Mouse (Mus musculus) embryonic facial prominence, embryonic 10.5 days (tissue): ENCODE data around the gene Cd81. TPM values are rescaled to one million over a fixed set of nuclear protein-coding genes. Genes with fewer than 3 reads are reported as not detected.
A peak's percentile ranks its signal among the peaks of the same experiment; 100 is the strongest.

Experiments
- DNase-seq: peaks from one replicate; pipeline ENCODE4 v3.0.0-alpha.2; 2017; ENCODE audit warnings: low spot score
- H3K27ac ChIP-seq: fragments of 300-500 bp; sonication (generic); replicated peaks from 2 replicates; pipeline ENCODE4 v1.5.1; 2016; ENCODE audit warnings: mild to moderate bottlenecking
- H3K27me3 ChIP-seq: fragments of 300-500 bp; sonication (generic); replicated peaks from 2 replicates; pipeline ENCODE4 v1.6.1; 2016; ENCODE audit warnings: low read depth, mild to moderate bottlenecking; ENCODE audit not compliant: poor library complexity, severe bottlenecking
- H3K36me3 ChIP-seq: fragments of 300-500 bp; sonication (generic); replicated peaks from 2 replicates; pipeline ENCODE4 v1.6.1; 2016; ENCODE audit warnings: mild to moderate bottlenecking, moderate library complexity
- H3K4me1 ChIP-seq: fragments of 300-500 bp; sonication (generic); 2 replicates; pipeline ENCODE4 v1.6.1; 2016
- H3K4me3 ChIP-seq: fragments of 300-500 bp; sonication (generic); 2 replicates; pipeline ENCODE4 v1.5.1; 2016; ENCODE audit warnings: mild to moderate bottlenecking, moderate library complexity
- H3K9me3 ChIP-seq: fragments of 300-500 bp; sonication (generic); 2 replicates; pipeline ENCODE4 v1.6.1; 2016; ENCODE audit warnings: mild to moderate bottlenecking
- WGBS: fragments of 180-500 bp; shearing (Covaris S2); methylation state at CpG from one replicate; pipeline ENCODE4 v1.1.7; 2016; 5-methylcytosine and 5-hydroxymethylcytosine counted together
- polyA plus RNA-seq: library from polyadenylated mRNA; unstranded; fragments of >200 nt; fragmentation: Nextera tagmentation; extraction: Ambion mirVana; gene quantifications from 2 replicates; pipeline ENCODE4 v1.2.1, GENCODE M21; 2016

Gene Cd81
- polyA plus RNA-seq, 1 experiment from 2014 or later = 255 TPM

DNA sequence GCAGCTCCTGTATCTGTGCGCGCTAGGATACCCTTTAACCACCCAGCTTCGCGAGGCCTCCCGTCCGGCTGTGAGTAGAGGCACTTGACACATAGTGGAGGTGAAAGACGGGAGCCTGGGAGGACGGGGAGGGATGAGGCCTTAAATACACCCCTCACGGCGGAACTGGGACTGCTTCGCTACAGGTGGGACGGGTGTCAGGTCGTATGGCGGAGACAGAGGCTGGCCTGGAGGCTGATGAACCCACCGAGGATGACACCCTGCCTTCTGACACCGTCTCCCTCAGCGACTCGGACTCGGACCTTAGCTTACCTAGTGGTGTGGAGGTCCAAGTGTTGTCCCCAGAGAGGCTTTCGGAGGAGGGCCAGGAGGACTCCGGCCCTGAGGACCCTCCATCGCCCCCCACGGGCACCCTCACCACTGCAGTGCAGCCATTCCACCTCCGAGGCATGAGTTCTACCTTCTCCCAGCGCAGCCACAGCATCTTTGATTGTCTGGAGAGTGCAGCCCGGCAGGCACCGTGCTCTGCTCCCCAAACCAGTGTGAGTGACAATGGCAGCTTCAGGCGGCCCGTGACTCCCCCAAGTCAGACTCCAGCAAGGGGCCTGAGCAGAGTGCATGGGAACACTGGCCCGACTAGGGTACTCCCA is 17.3 kb downstream of the Cd81 start:
- Histone ChIP-seq H3K36me3 (peaks cover 52% of the 10 kb centered on the region), H3K9me3 (no peaks in the 10 kb centered on the region), H3K4me1 (peaks cover 29% of the 10 kb centered on the region), H3K27me3 (no peaks in the 10 kb centered on the region), H3K4me3 (peak overlapping the region; percentile 94), H3K27ac (peak overlapping the region; percentile 90)
- DNase-seq = peak; percentile 16
- 13% methylated on average over 30 of the region's 30 CpGs for WGBS

DNA sequence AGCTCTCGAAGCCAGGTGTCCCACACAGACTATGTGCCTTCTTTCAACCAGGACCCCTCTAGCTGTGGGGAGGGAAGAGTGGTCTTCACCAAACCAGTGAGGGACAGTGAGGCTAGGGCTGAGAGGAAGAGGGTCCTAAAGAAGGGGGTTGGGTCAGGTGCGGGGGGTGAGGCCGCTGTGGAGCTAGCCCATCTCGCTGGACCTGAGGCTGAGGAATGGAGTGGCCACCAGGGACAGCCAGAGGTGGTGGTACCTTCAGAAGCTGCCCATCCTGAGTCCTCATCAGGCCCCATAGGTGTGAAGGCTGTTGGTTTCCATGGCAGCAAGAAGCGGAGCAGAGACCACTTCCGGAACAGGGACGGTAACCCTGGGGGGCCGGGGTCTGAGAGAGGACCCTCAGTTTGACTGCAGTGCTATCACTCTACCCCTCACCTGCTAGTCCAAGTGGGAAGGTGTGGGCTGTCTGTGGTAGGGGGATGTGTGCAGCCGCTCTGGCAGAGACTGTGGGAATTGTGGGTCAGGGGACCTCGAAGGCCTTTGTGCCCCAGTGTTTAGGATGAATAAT is 18.0 kb downstream of the Cd81 start:
- WGBS = 92% methylated on average over 10 of the region's 10 CpGs
- Histone ChIP-seq H3K36me3 (peaks cover 45% of the 10 kb centered on the region), H3K4me3 (peak overlapping the region; percentile 94), H3K4me1 (peaks cover 29% of the 10 kb centered on the region), H3K9me3 (no peaks in the 10 kb centered on the region), H3K27me3 (no peaks in the 10 kb centered on the region), H3K27ac (peak overlapping the region; percentile 90)
- DNase-seq = no peak

DNA sequence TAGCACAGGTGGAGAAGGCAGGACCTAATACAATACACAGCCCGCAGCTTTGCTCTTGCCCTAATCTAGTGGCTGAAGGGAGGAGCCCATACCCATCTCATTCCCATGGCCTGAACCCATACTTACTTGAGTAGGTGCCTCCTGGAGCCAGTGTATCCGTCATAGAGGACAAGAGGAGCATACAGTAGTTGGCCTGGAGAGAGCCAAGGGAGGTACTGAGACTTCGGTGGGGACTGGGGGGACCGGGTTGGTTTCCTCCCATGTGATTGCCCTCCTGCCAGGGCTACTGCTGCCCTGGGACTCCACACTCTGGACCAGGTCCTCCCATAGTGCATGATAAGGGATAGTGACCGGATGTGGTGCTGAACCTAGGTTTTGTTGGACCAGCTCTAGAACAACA is 20.1 kb downstream of the Cd81 start:
- Histone ChIP-seq H3K4me3 (no peak overlapping the region), H3K27ac (no peak overlapping the region), H3K9me3 (no peaks in the 10 kb centered on the region), H3K27me3 (no peaks in the 10 kb centered on the region), H3K36me3 (peaks cover 24% of the 10 kb centered on the region), H3K4me1 (peaks cover 28% of the 10 kb centered on the region)
- no peak for DNase-seq
- WGBS = 88% methylated on average over 5 of the region's 5 CpGs

- DNase-seq = peak; percentile 59
- Histone ChIP-seq H3K27me3 (no peaks in the 10 kb centered on the region), H3K4me1 (peaks cover 23% of the 10 kb centered on the region), H3K4me3 (no peak overlapping the region), H3K27ac (no peak overlapping the region), H3K36me3 (peaks cover 20% of the 10 kb centered on the region), H3K9me3 (no peaks in the 10 kb centered on the region)
- 80% methylated on average over 1 of the region's 1 CpGs for WGBS
These were observed 20.5 kb downstream of the Cd81 start for GRCm38 (mm10) chr7:143073086-143073485.

GRCm38 (mm10) chr7:143075394-143075793 is 22.9 kb downstream of the Cd81 start:
- Histone ChIP-seq H3K27ac (no peak overlapping the region), H3K4me3 (no peak overlapping the region), H3K36me3 (peaks cover 15% of the 10 kb centered on the region), H3K9me3 (no peaks in the 10 kb centered on the region), H3K27me3 (no peaks in the 10 kb centered on the region), H3K4me1 (peaks cover 9% of the 10 kb centered on the region)
- WGBS = 74% methylated on average over 5 of the region's 5 CpGs
- DNase-seq = no peak

DNA sequence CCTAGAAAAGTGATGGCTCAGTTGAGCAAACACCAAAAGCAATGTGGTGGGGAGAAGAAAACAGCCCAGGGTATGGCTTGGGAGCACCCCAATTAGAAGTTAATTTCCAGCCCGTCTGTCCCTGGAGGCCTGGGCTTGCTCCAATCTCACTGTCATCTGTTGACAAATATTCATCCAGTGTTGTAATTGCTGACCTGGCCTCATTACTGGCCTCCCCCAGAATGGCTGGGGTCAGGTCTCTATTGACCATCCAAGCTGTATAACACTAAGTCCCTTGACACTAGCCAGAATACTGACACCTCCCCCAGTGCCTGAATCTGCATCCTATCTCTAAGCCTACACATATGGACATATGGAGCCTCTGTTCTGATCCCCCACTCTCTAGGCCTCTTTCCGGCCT is 24.8 kb downstream of the Cd81 start:
- H3K27ac ChIP-seq = no peak overlapping the region
- H3K4me3 ChIP-seq = no peak overlapping the region
- WGBS = 80% methylated on average over 2 of the region's 2 CpGs
- H3K4me1 ChIP-seq = peaks cover 6% of the 10 kb centered on the region
- H3K9me3 ChIP-seq = no peaks in the 10 kb centered on the region
- DNase-seq = no peak
- H3K36me3 ChIP-seq = 0 out of 2 replicates have a peak, but pooled peaks cover under 1% of the 10 kb centered on the region
- 0 out of 2 replicates have a peak, but pooled peaks cover 4% of the 10 kb centered on the region for H3K27me3 ChIP-seq

DNA sequence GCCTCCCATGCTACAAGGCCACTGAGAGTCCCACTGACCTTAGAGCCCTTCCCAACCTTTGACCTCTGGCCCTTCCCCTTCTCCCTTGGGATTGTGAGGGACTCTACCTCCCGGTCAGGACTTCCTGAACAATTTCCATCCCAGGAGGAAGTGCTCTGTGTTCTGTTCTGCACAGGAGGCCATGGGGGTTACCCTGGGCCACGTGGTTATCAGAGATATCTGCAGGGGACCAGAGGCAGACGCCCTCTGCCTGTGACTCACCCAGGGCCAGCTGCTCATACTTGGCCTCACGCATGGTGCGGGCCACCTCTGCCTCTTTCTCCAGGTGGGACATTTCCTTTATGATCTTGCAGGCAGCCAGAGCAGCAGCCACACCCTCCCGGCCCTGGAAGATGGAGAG is 29.5 kb downstream of the Cd81 start:
- Histone ChIP-seq H3K27ac (no peak overlapping the region), H3K9me3 (no peaks in the 10 kb centered on the region), H3K4me3 (no peak overlapping the region), H3K4me1 (peaks cover 12% of the 10 kb centered on the region), H3K36me3 (no peaks in the 10 kb centered on the region), H3K27me3 (0 out of 2 replicates have a peak, but pooled peaks cover 8% of the 10 kb centered on the region)
- no peak for DNase-seq
- WGBS = 61% methylated on average over 6 of the region's 6 CpGs

DNA sequence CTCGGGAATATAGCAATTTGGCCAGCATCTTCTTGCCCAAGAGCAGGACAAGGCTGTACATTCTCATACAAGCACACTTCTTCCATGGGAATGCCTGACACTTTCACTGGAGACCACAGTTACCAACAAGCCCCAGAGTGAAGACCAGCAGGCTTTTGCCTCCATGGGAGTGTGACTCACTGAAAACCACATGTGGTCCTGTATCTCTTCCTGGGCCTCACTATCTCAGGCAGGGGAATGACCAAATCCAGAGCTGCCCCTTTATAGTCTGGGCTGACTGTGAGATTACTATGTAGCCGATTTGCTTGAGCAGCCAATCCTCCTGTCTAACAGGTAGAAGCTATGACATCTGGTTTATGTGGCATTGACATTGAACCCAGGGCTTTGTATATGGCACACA is 31.2 kb downstream of the Cd81 start:
- no peak for DNase-seq
- H3K4me3 ChIP-seq = no peak overlapping the region
- H3K9me3 ChIP-seq = no peaks in the 10 kb centered on the region
- no peaks in the 10 kb centered on the region for H3K36me3 ChIP-seq
- H3K4me1 ChIP-seq = peaks cover 14% of the 10 kb centered on the region
- H3K27me3 ChIP-seq = 0 out of 2 replicates have a peak, but pooled peaks cover 11% of the 10 kb centered on the region
- WGBS = 78% methylated on average over 2 of the region's 2 CpGs
- H3K27ac ChIP-seq = no peak overlapping the region

DNA sequence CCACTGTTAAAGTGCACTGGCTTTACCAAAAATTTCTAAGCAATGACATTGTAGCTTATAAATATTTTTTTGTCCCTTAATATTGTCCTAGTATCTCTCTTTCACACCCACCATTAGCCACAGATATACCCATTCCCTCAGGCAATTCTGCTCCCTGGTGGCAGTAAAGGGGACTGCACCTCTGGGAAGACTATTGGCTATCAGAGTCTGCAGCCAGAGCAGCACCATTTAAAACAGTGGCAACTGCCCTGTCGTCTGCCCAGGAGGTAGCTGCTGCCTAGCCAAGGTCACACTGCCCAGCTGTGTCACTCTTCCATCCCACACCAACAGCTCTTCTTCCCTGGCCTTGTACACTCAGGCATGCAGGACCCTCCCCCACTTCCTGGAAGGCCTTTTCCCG is 33.8 kb downstream of the Cd81 start:
- Histone ChIP-seq H3K36me3 (no peaks in the 10 kb centered on the region), H3K27ac (peak overlapping the region; percentile 0; the same call in 1 of the 2 replicates)
- DNase-seq = peak; percentile 53

GRCm38 (mm10) chr7:143087070-143087579 is 34.6 kb downstream of the Cd81 start:
- peaks cover 25% of the 10 kb centered on the region for H3K27me3 ChIP-seq
- no peaks in the 10 kb centered on the region for H3K9me3 ChIP-seq
- no peak overlapping the region for H3K4me3 ChIP-seq
- peaks cover 10% of the 10 kb centered on the region for H3K4me1 ChIP-seq
- peak; percentile 61 for DNase-seq
- H3K27ac ChIP-seq = 0 out of 2 replicates have a peak overlapping the region, but pooled peaks have one; percentile 0
- no peaks in the 10 kb centered on the region for H3K36me3 ChIP-seq
- 43% methylated on average over 4 of the region's 4 CpGs for WGBS

More for the DNA sequence above, 33.8 kb downstream of the Cd81 start:
- peaks cover 29% of the 10 kb centered on the region for H3K27me3 ChIP-seq
- WGBS = 50% methylated on average over 2 of the region's 2 CpGs
- H3K4me3 ChIP-seq = no peak overlapping the region
- H3K9me3 ChIP-seq = no peaks in the 10 kb centered on the region
- peaks cover 14% of the 10 kb centered on the region for H3K4me1 ChIP-seq

GRCm38 (mm10) chr7:143093847-143094246 is 41.3 kb downstream of the Cd81 start:
- WGBS = 82% methylated on average over 3 of the region's 3 CpGs
- Histone ChIP-seq H3K9me3 (no peaks in the 10 kb centered on the region), H3K27me3 (peaks cover 37% of the 10 kb centered on the region), H3K27ac (no peak overlapping the region), H3K4me3 (no peak overlapping the region), H3K4me1 (0 out of 2 replicates have a peak, but pooled peaks cover 5% of the 10 kb centered on the region), H3K36me3 (no peaks in the 10 kb centered on the region)
- DNase-seq = no peak

DNA sequence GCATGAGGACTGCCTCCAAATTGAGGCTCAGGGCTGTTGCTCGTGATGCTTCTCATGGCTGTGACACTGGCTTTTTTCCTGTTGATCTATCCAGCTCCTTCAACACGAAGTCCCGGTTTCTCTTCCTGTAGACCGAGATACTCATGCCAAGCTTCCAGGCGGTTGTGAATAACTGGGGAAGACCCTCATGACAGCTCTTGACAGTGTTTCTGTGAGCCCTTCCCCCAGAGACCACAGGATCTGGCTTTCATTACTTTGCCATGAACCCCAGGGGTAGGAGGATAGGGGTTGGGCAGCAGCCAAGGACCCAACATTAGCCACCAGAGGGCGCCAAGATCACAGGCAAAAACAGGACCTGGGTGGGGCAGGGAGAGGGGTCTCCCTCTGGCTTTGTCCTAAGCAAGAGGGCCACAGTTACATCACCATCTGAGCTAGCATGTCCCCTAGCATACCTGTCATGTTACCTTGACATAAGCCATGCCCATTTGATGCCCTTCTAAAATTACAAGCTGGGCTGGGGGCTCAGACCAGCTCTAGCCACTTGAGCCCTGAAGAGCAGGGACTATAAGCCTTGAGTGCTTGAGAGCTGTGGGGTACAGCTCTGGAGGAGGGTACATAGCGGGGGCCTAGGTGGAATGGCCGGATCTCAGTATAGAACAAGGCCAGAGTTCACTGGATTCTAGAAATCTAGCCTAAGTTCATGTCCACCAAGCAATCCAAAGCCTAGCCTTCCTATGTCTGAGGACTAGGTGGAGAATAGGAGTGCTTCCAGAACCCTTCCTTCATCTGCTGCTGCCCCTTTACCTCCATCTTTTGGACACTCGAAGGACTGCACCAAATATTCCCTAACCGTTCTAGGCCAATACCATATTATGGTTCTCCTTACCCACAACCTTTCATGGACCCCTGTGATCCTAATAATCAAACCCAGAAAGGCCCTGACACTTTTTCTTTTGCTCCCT is 42.3 kb downstream of the Cd81 start, which contains the start of gene Trpm5:
TSS of gene Trpm5 (minus strand) at position 51 of the 962 bp plus-strand sequence.
- H3K4me3 ChIP-seq = no peak within 1 kb of the TSS
- H3K27me3 ChIP-seq = peaks cover 37% of the 10 kb centered on the region
- peak; percentile 80 for DNase-seq
- no peaks in the 10 kb centered on the region for H3K9me3 ChIP-seq
- no peak within 1 kb of the TSS for H3K27ac ChIP-seq
- H3K36me3 ChIP-seq = no peaks in the 10 kb centered on the region
- WGBS = 42% methylated on average over 10 of the region's 10 CpGs
- H3K4me1 ChIP-seq = 0 out of 2 replicates have a peak, but pooled peaks cover 5% of the 10 kb centered on the region
